Mouse (Mus musculus) stomach, postnatal 0 days (tissue): Measurements from ENCODE around the gene Agps. TPM values are rescaled to one million over a fixed set of nuclear protein-coding genes. Genes with fewer than 3 reads are reported as not detected.

Experiments
- ATAC-seq: fragments of 200-750 bp; cut with Nextera tagmentation; 2 replicates; pipeline ENCODE4 v1.8.0; 2017; ENCODE audit not compliant: low FRiP score, low TSS enrichment
- DNase-seq: peaks from one replicate; pipeline ENCODE4 v3.0.0-alpha.2; 2016; ENCODE audit warnings: low spot score
- H3K27ac ChIP-seq: fragments of 300-500 bp; sonication (generic); replicated peaks from 2 replicates; pipeline ENCODE4 v1.5.1; 2014; ENCODE audit warnings: mild to moderate bottlenecking, control low read depth
- H3K27me3 ChIP-seq: fragments of 300-500 bp; sonication (generic); 2 replicates; pipeline ENCODE4 v1.6.1; 2014; ENCODE audit warnings: low read length; ENCODE audit not compliant: control insufficient read depth, insufficient read depth
- H3K36me3 ChIP-seq: fragments of 300-500 bp; sonication (generic); 2 replicates; pipeline ENCODE4 v1.6.1; 2014; ENCODE audit warnings: low read length, mixed read lengths; ENCODE audit not compliant: control insufficient read depth, insufficient read depth
- H3K4me1 ChIP-seq: fragments of 300-500 bp; sonication (generic); replicated peaks from 2 replicates; pipeline ENCODE4 v1.6.1; 2014; ENCODE audit warnings: antibody characterized with exemption; ENCODE audit not compliant: control insufficient read depth, insufficient read depth
- H3K4me2 ChIP-seq: fragments of 300-500 bp; sonication (generic); replicated peaks from 2 replicates; pipeline ENCODE4 v1.6.1; 2014; ENCODE audit warnings: low read depth, mild to moderate bottlenecking, control low read depth, moderate library complexity
- H3K4me3 ChIP-seq: fragments of 300-500 bp; sonication (generic); 2 replicates; pipeline ENCODE4 v1.5.1; 2014; ENCODE audit warnings: low read depth, low read length, control low read depth
- H3K9ac ChIP-seq: fragments of 300-500 bp; sonication (generic); 2 replicates; pipeline ENCODE4 v1.6.1; 2014; ENCODE audit warnings: mild to moderate bottlenecking, low read length, control low read depth, mixed read lengths
- H3K9me3 ChIP-seq: fragments of 300-500 bp; sonication (generic); 2 replicates; pipeline ENCODE4 v1.6.1; 2016; ENCODE audit warnings: low read length; ENCODE audit not compliant: control insufficient read depth
- CTCF ChIP-seq: IDR thresholded peaks from 2 replicates; pipeline ENCODE4 v1.5.1; 2016; ENCODE audit warnings: antibody characterized with exemption, low read depth, mild to moderate bottlenecking, moderate library complexity
- EP300 ChIP-seq: optimal IDR thresholded peaks from 2 replicates; pipeline ENCODE3; 2016; ENCODE audit warnings: antibody characterized with exemption
- WGBS: fragments of 180-500 bp; shearing (Covaris S2); extraction: QIAGEN DNeasy Blood & Tissue Kit; methylation state at CpG from one replicate; pipeline ENCODE4 v1.1.7; 2014; 5-methylcytosine and 5-hydroxymethylcytosine counted together
- polyA plus RNA-seq: library from polyadenylated mRNA; unstranded; fragments of >200 nt; fragmentation: Nextera tagmentation; extraction: Ambion mirVana; gene quantifications from 2 replicates; pipeline ENCODE4 v1.2.1, GENCODE M21; 2015

Agps gene
- polyA plus RNA-seq, 1 experiment from 2014 or later = 12.4 TPM

- DNase-seq = no peak
- no peak overlapping the region for H3K27ac ChIP-seq
Observed at GRCm38 (mm10) chr2:75823736-75824135, 8.2 kb upstream of the Agps start.

GRCm38 (mm10) chr2:75824144-75824543 is 7.8 kb upstream of the Agps start:
- no peak for DNase-seq
- H3K36me3 ChIP-seq = no peaks in the 10 kb centered on the region
- no peak overlapping the region for H3K27ac ChIP-seq
- no peak overlapping the region for H3K4me2 ChIP-seq
- H3K9me3 ChIP-seq = no peaks in the 10 kb centered on the region
- H3K4me3 ChIP-seq = no peak overlapping the region
- no peaks in the 10 kb centered on the region for H3K4me1 ChIP-seq
- no peak for ATAC-seq
- WGBS = 64% methylated on average over 6 of the region's 6 CpGs
- TF ChIP-seq EP300 (no peak), CTCF (no peak)
- H3K9ac ChIP-seq = no peak overlapping the region
- H3K27me3 ChIP-seq = no peaks in the 10 kb centered on the region

More at GRCm38 (mm10) chr2:75823736-75824135, 8.2 kb upstream of the Agps start:
- H3K27me3 ChIP-seq = no peaks in the 10 kb centered on the region
- WGBS = 48% methylated on average over 7 of the region's 7 CpGs
- TF ChIP-seq CTCF = no peak
- no peak for TF ChIP-seq EP300
- no peak overlapping the region for H3K4me3 ChIP-seq
- no peak overlapping the region for H3K9ac ChIP-seq
- ATAC-seq = no peak
- H3K9me3 ChIP-seq = no peaks in the 10 kb centered on the region
- no peaks in the 10 kb centered on the region for H3K36me3 ChIP-seq
- H3K4me2 ChIP-seq = no peak overlapping the region
- no peaks in the 10 kb centered on the region for H3K4me1 ChIP-seq

DNA sequence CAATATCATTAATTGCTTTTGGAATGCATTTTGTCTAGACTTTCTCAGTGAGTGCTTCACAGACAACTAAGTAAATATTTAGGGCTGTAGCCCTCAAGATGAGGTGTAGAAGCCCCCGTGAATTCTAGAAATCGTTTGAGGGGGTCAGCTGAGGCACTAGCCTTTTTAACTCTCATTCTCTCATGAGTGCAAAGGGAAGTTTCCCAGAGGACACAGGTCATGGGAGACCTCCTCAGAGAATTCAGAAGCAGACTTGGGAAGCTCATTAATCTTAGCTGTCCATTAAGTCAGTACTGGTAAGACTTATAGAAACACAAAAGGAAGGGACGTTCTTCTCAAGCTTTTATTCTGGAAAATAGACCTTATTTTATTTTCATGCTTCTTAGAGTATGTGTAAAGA is 7.1 kb upstream of the Agps start:
- H3K9ac ChIP-seq = no peak overlapping the region
- H3K36me3 ChIP-seq = no peaks in the 10 kb centered on the region
- no peak overlapping the region for H3K4me2 ChIP-seq
- H3K4me1 ChIP-seq = no peaks in the 10 kb centered on the region
- no peak for ATAC-seq
- H3K27me3 ChIP-seq = no peaks in the 10 kb centered on the region
- no peaks in the 10 kb centered on the region for H3K9me3 ChIP-seq
- no peak overlapping the region for H3K27ac ChIP-seq
- H3K4me3 ChIP-seq = no peak overlapping the region
- WGBS = 14% methylated on average over 3 of the region's 3 CpGs
- no peak for DNase-seq
- TF ChIP-seq CTCF (no peak), EP300 (no peak)

DNA sequence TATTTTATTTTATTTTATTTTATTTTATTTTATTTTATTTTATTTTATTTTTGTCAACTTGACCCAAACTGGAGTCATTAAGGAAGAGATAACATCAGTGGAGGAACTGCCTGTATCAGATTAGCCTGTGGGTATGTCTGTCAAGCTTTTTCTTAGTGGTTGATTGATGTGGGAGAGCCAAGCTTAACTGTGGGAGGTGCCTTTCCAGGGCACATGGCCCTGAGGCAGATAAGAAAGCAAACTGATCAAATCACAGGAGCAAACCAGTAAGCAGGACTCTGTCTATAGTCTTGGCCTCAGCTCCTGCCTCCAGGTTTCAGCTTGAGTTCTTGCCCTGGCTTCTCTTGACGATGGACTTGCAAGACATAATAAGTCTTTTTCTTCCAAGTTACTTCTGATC is 6.4 kb upstream of the Agps start:
- ATAC-seq (peak; percentile 65; the same call in 1 of the 2 replicates), DNase-seq (peak; percentile 23)
- Histone ChIP-seq H3K36me3 (no peaks in the 10 kb centered on the region), H3K9me3 (no peaks in the 10 kb centered on the region), H3K4me2 (no peak overlapping the region), H3K9ac (no peak overlapping the region), H3K27ac (no peak overlapping the region), H3K4me1 (no peaks in the 10 kb centered on the region), H3K27me3 (no peaks in the 10 kb centered on the region), H3K4me3 (no peak overlapping the region)
- TF ChIP-seq CTCF (no peak), EP300 (no peak)
- WGBS = 38% methylated on average over 1 of the region's 1 CpGs

DNA sequence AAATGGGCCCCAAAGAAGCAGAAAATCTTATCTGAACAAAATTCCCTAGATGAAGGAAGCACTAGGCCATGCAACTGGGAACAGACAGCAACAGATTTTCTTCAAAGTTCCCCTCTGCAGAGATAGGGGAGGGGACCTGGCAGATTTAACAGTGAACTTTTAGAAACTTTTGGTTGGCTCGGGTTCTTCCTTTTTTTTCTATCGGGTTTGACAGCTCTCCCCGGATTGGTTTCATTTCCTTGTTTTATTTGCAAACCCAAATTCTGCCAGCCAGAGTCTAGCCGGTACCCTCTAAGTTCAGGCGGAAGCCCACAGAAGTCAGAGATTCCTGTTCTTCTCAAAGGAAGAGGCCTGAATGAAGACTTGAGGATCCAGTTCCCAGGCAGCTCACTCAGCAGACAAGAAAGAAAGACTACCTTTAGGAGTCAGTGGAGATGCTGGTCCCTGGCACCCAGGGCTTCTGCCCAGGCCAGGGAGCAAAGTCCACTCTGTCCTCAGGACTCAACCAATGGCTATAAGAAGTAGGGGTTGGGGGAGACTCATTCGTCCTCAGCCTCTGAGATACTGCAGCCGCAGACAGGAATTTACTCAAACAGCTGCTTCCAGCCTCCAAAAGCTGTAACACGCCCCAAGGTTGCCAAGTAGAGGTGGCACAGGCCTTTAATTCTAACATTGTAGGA is 2.9 kb upstream of the Agps start:
- H3K27me3 ChIP-seq = no peaks in the 10 kb centered on the region
- H3K36me3 ChIP-seq = no peaks in the 10 kb centered on the region
- TF ChIP-seq EP300 (no peak), CTCF (no peak)
- H3K4me3 ChIP-seq = no peak overlapping the region
- H3K9me3 ChIP-seq = no peaks in the 10 kb centered on the region
- DNase-seq = no peak
- H3K4me2 ChIP-seq = no peak overlapping the region
- WGBS = 66% methylated on average over 8 of the region's 8 CpGs
- peak overlapping the region; percentile 49; the same call in 1 of the 2 replicates for H3K27ac ChIP-seq
- no peak for ATAC-seq
- no peak overlapping the region for H3K9ac ChIP-seq
- no peaks in the 10 kb centered on the region for H3K4me1 ChIP-seq

- H3K36me3 ChIP-seq = no peaks in the 10 kb centered on the region
- H3K4me3 ChIP-seq = no peak overlapping the region
- TF ChIP-seq CTCF (no peak), EP300 (no peak)
- no peaks in the 10 kb centered on the region for H3K4me1 ChIP-seq
- 78% methylated on average over 7 of the region's 7 CpGs for WGBS
- peak overlapping the region; percentile 40; the same call in 1 of the 2 replicates for H3K27ac ChIP-seq
- no peak for ATAC-seq
- no peaks in the 10 kb centered on the region for H3K9me3 ChIP-seq
- no peaks in the 10 kb centered on the region for H3K27me3 ChIP-seq
- H3K9ac ChIP-seq = no peak overlapping the region
- DNase-seq = no peak
- no peak overlapping the region for H3K4me2 ChIP-seq
Observed at GRCm38 (mm10) chr2:75830233-75830632, 1.7 kb upstream of the Agps start.
